Mouse (Mus musculus): Measurements from ENCODE around the gene Tyw3. TPM values are rescaled to one million over a fixed set of nuclear protein-coding genes. Genes with fewer than 3 reads are reported as not detected.

Gene Tyw3
- total and polyA plus RNA-seq, 3 experiments, result 46.8 to 70.4 (median 62.5) TPM

DNA sequence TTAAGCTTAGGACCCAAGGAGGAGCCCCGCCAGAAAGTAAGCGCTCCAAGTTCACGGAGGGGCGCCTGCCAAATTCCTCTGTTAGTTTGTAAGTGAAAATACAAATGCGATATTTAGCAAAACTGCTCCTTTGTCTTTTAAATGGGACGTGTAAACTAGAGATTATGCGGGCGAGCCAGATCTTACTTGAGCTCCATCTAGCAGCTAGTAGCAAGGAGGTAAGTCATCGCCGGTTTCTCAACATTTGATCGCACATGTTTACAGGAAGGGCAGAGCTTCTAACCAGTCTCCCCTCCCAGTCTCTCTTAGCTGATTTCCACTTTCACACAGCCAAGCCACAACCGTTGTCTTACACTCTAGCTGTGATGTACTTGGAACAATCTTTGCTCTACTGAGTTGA lies 26.1 kb downstream of the Tyw3 start:
- in situ Hi-C loops (cut with MboI; ENCODE audit: low pct_ligation_motif_present, low pct_unique_long_range_greater_than_20kb, low sequenced_read_pairs), result loop anchor here (5.0 to 10.0 kb wide), 3 partner anchors 253 to 606 kb away; no protein-coding TSS in a partner anchor

GRCm38 (mm10) chr3:154570029-154570575 lies 26.8 kb downstream of the Tyw3 start:
- no peak for DNase-seq (ENCODE audit: extremely low read depth)
- TF ChIP-seq ZC3H11A (IDR thresholded peaks at IDR 0.05; ENCODE audit: low read depth, low read length) (no peak), MYC (IDR thresholded peaks at IDR 0.05; ENCODE audit: low read depth, low read length) (no peak), RAD21 (IDR thresholded peaks at IDR 0.05; ENCODE audit: low read depth, low read length) (no peak), MXI1 (IDR thresholded peaks at IDR 0.05; ENCODE audit: low read depth, low read length) (no peak)
- Histone ChIP-seq H3K4me3 (replicated peaks in 1 of 3; ENCODE audit: low read depth in 2 of 3, low read length in 2 of 3, poor library complexity in 1 of 3) (no peak overlapping the region), H3K4me1 (ENCODE audit: control insufficient read depth in 1 of 2, insufficient read depth in 2 of 2) (peaks cover 0 to 2% of the 10 kb centered on the region in 2 experiments; a peak in 1 of 4 replicates), H3K79me2 (replicated peaks; ENCODE audit: control insufficient read depth, extremely low read depth, insufficient read depth, poor library complexity, severe bottlenecking) (no peaks in the 10 kb centered on the region), H3K27me3 (replicated peaks) (no peaks in the 10 kb centered on the region), H3K4me2 (ENCODE audit: insufficient read depth, low read depth, poor library complexity, severe bottlenecking) (no peak overlapping the region), H3K9me3 (replicated peaks; ENCODE audit: low read length) (no peaks in the 10 kb centered on the region), H3K36me3 (replicated peaks in 1 of 2; ENCODE audit: control insufficient read depth in 1 of 2, insufficient read depth in 1 of 2, low read length in 1 of 2) (no peaks in the 10 kb centered on the region), H3K27ac (ENCODE audit: insufficient read depth, low read depth) (no peak overlapping the region), H3K9ac (ENCODE audit: insufficient read depth, low read depth) (no peak overlapping the region)
- in situ Hi-C loops (cut with MboI; ENCODE audit: low pct_ligation_motif_present, low pct_unique_long_range_greater_than_20kb, low sequenced_read_pairs) (loop anchor here (5.0 to 10.0 kb wide), 3 partner anchors 253 to 605 kb away; no protein-coding TSS in a partner anchor), dilution Hi-C loops (cut with MboI; ENCODE audit: extremely low pct_ligation_motif_present, extremely low pct_unique_long_range_greater_than_20kb, low sequenced_read_pairs) (no loop called here)

More for the DNA sequence above, 26.1 kb downstream of the Tyw3 start:
- TF ChIP-seq CHD1 (IDR thresholded peaks at IDR 0.05; ENCODE audit: low read depth, low read length) (no peak), BHLHE40 (IDR thresholded peaks at IDR 0.05; ENCODE audit: low read depth, low read length) (no peak), ZKSCAN1 (IDR thresholded peaks at IDR 0.05; ENCODE audit: borderline replicate concordance, low read depth, low read length) (no peak), ZMIZ1 (IDR thresholded peaks at IDR 0.05; ENCODE audit: low read depth, low read length) (no peak), SMC3 (IDR thresholded peaks at IDR 0.05; ENCODE audit: low read depth, low read length) (no peak), POLR2A (IDR thresholded peaks at IDR 0.05; ENCODE audit: low read depth, low read length) (no peak)
- dilution Hi-C loops (cut with MboI; ENCODE audit: extremely low pct_ligation_motif_present, extremely low pct_unique_long_range_greater_than_20kb, low sequenced_read_pairs), result no loop called here
- Histone ChIP-seq H3K4me2 (ENCODE audit: insufficient read depth, low read depth, poor library complexity, severe bottlenecking) (peak overlapping the region; percentile 37), H3K4me1 (ENCODE audit: control insufficient read depth in 1 of 2, insufficient read depth in 2 of 2) (peaks cover 0 to 2% of the 10 kb centered on the region in 2 experiments; a peak in 1 of 4 replicates), H3K9me3 (replicated peaks; ENCODE audit: low read length) (no peaks in the 10 kb centered on the region), H3K4me3 (replicated peaks in 1 of 3; ENCODE audit: low read depth in 2 of 3, low read length in 2 of 3, poor library complexity in 1 of 3) (no peak overlapping the region), H3K36me3 (replicated peaks in 1 of 2; ENCODE audit: control insufficient read depth in 1 of 2, insufficient read depth in 1 of 2, low read length in 1 of 2) (no peaks in the 10 kb centered on the region), H3K27ac (ENCODE audit: insufficient read depth, low read depth) (no peak overlapping the region), H3K9ac (ENCODE audit: insufficient read depth, low read depth) (no peak overlapping the region), H3K27me3 (replicated peaks) (no peaks in the 10 kb centered on the region), H3K79me2 (replicated peaks; ENCODE audit: control insufficient read depth, extremely low read depth, insufficient read depth, poor library complexity, severe bottlenecking) (no peaks in the 10 kb centered on the region)
- DNase-seq (ENCODE audit: extremely low read depth), result no peak

- Histone ChIP-seq H3K9ac (ENCODE audit: insufficient read depth, low read depth) (no peak overlapping the region), H3K27ac (ENCODE audit: insufficient read depth, low read depth) (no peak overlapping the region), H3K27me3 (replicated peaks) (no peaks in the 10 kb centered on the region), H3K9me3 (replicated peaks; ENCODE audit: low read length) (no peaks in the 10 kb centered on the region), H3K4me1 (ENCODE audit: control insufficient read depth in 1 of 2, insufficient read depth in 2 of 2) (peaks cover 0 to 6% of the 10 kb centered on the region in 2 experiments; a peak in 2 of 4 replicates), H3K36me3 (replicated peaks in 1 of 2; ENCODE audit: control insufficient read depth in 1 of 2, insufficient read depth in 1 of 2, low read length in 1 of 2) (no peaks in the 10 kb centered on the region), H3K79me2 (replicated peaks; ENCODE audit: control insufficient read depth, extremely low read depth, insufficient read depth, poor library complexity, severe bottlenecking) (no peaks in the 10 kb centered on the region), H3K4me3 (replicated peaks in 1 of 3; ENCODE audit: low read depth in 2 of 3, low read length in 2 of 3, poor library complexity in 1 of 3) (no peak overlapping the region), H3K4me2 (ENCODE audit: insufficient read depth, low read depth, poor library complexity, severe bottlenecking) (no peak overlapping the region)
- DNase-seq (ENCODE audit: extremely low read depth), result no peak
- in situ Hi-C loops (cut with MboI; ENCODE audit: low pct_ligation_motif_present, low pct_unique_long_range_greater_than_20kb, low sequenced_read_pairs) (no loop called here), dilution Hi-C loops (cut with MboI; ENCODE audit: extremely low pct_ligation_motif_present, extremely low pct_unique_long_range_greater_than_20kb, low sequenced_read_pairs) (no loop called here)
- TF ChIP-seq USF2 (conservative IDR thresholded peaks at IDR 0.05; ENCODE audit: low read depth, low read length), result no peak
- TF ChIP-seq JUN (IDR thresholded peaks at IDR 0.05; ENCODE audit: insufficient read depth, low read depth, low read length), result no peak
- TF ChIP-seq RAD21 (IDR thresholded peaks at IDR 0.05; ENCODE audit: low read depth, low read length), result no peak
Observed at GRCm38 (mm10) chr3:154565437-154565836, 31.5 kb downstream of the Tyw3 start.
